Mouse (Mus musculus): ENCODE results near the gene Asmt. TPM values are rescaled to one million over a fixed set of nuclear protein-coding genes. Genes with fewer than 3 reads are reported as not detected.

Gene Asmt
- polyA plus RNA-seq, 1 experiment from 2014 or later = not detected

- ATAC-seq (ENCODE audit: insufficient number of reproducible peaks, insufficient read depth, low FRiP score, low read depth) = no peak
- 93% methylated on average over 17 of the region's 17 CpGs for WGBS
- no peaks in the 10 kb centered on the region for H3K27me3 ChIP-seq (ENCODE audit: control insufficient read depth, insufficient read depth, low read length)
- H3K9ac ChIP-seq (ENCODE audit: low read length) = no peak overlapping the region
- H3K4me2 ChIP-seq (ENCODE audit: low read length) = no peak overlapping the region
- no peak overlapping the region for H3K27ac ChIP-seq (replicated peaks in 1 of 2; ENCODE audit: control insufficient read depth in 1 of 2, insufficient read depth in 1 of 2, low read depth in 2 of 2, low read length in 2 of 2)
- no peaks in the 10 kb centered on the region for H3K36me3 ChIP-seq (ENCODE audit: control insufficient read depth, insufficient read depth, low read length)
- H3K9me3 ChIP-seq (ENCODE audit: control insufficient read depth, low read length) = peaks cover 52% of the 10 kb centered on the region
- H3K4me1 ChIP-seq (ENCODE audit: control insufficient read depth in 2 of 2, insufficient read depth in 2 of 2, low read length in 2 of 2) = no peaks in the 10 kb centered on the region
- H3K4me3 ChIP-seq (ENCODE audit: control insufficient read depth in 1 of 2, insufficient read depth in 1 of 2, low read depth in 1 of 2, low read length in 2 of 2) = no peak overlapping the region
Measured at GRCm38 (mm10) chrX:170677266-170677665, 4.8 kb downstream of the Asmt start.

- peaks cover 50% of the 10 kb centered on the region for H3K9me3 ChIP-seq (ENCODE audit: control insufficient read depth, low read length)
- H3K27me3 ChIP-seq (ENCODE audit: control insufficient read depth, insufficient read depth, low read length) = no peaks in the 10 kb centered on the region
- H3K4me3 ChIP-seq (ENCODE audit: control insufficient read depth in 1 of 2, insufficient read depth in 1 of 2, low read depth in 1 of 2, low read length in 2 of 2) = no peak overlapping the region
- no peaks in the 10 kb centered on the region for H3K4me1 ChIP-seq (ENCODE audit: control insufficient read depth in 2 of 2, insufficient read depth in 2 of 2, low read length in 2 of 2)
- no peak overlapping the region for H3K9ac ChIP-seq (ENCODE audit: low read length)
- H3K4me2 ChIP-seq (ENCODE audit: low read length) = no peak overlapping the region
- no peak for ATAC-seq (ENCODE audit: insufficient number of reproducible peaks, insufficient read depth, low FRiP score, low read depth)
- 91% methylated on average over 48 of the region's 53 CpGs for WGBS
- H3K36me3 ChIP-seq (ENCODE audit: control insufficient read depth, insufficient read depth, low read length) = no peaks in the 10 kb centered on the region
- no peak overlapping the region for H3K27ac ChIP-seq (replicated peaks in 1 of 2; ENCODE audit: control insufficient read depth in 1 of 2, insufficient read depth in 1 of 2, low read depth in 2 of 2, low read length in 2 of 2)
Measured at GRCm38 (mm10) chrX:170677680-170678079, 5.2 kb downstream of the Asmt start.
